23 mouse cellular contexts compared by ENCODE assay signal in the genomic region with DNA sequence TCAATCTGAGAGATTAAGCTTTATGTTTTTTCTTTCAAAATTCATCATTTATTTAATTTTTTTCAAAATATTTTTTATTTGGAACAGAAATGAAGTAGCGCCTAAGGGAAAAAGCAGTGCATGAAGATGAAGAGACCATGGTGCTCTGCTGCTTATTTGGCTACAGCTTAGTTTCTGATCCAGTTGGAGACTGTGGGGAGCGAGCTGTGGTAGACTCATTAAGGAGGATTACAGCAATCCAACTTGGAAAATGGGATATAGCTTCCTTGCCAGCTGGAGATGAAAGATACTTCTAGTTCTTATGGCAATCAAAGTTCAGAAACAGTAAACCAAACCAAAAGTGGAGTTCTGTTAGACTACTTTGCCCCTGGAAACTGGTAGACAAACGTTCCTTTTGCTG.
"Had no signal": no experiment of that assay in that cellular context is flagged by ENCODE, and none has a peak within 500 bp of the region (broad histone marks: within the 10 kb centered on the region; RNA-seq: fewer than 3 reads in every experiment).

No protein-coding gene starts in this region.

- H3K9me3 ChIP-seq: limb, embryonic 10.5 days; limb, embryonic 13.5 days; liver, embryonic 12.5 days; liver, embryonic 15.5 days; lung, embryonic 15.5 days; midbrain, embryonic 10.5 days; midbrain, embryonic 13.5 days; neural tube, embryonic 12.5 days; neural tube, embryonic 15.5 days had no signal

- H3K36me3 ChIP-seq: limb, embryonic 10.5 days; limb, embryonic 13.5 days; liver, embryonic 12.5 days; liver, embryonic 15.5 days; lung, embryonic 15.5 days; midbrain, embryonic 10.5 days; midbrain, embryonic 13.5 days; neural tube, embryonic 12.5 days; neural tube, embryonic 15.5 days had no signal

- H3K4me2 ChIP-seq: limb, embryonic 13.5 days; liver, embryonic 12.5 days; liver, embryonic 15.5 days; lung, embryonic 15.5 days; midbrain, embryonic 13.5 days; neural tube, embryonic 12.5 days; neural tube, embryonic 15.5 days had no signal

- DNase-seq: kidney, adult 9 months; kidney, postnatal 25 days; layer of hippocampus, adult 9-11 months; liver; lung, adult 18-20 months; lung, postnatal 10 days; lung, postnatal 36 days; right cerebral cortex, adult 18-20 months; right cerebral cortex, postnatal 25 days; thymus, adult 18-20 months; thymus, postnatal 36 days had no signal

- ATAC-seq: liver, embryonic 12.5 days; midbrain, embryonic 13.5 days had no signal

- H3K9ac ChIP-seq: limb, embryonic 13.5 days; liver, embryonic 12.5 days; liver, embryonic 15.5 days; lung, embryonic 15.5 days; midbrain, embryonic 13.5 days; neural tube, embryonic 12.5 days; neural tube, embryonic 15.5 days had no signal

- H3K4me3 ChIP-seq: layer of hippocampus, adult 2 months; limb, embryonic 10.5 days; limb, embryonic 13.5 days; liver, embryonic 12.5 days; liver, embryonic 15.5 days; lung, embryonic 15.5 days; megakaryocyte, embryonic 14.5 days; midbrain, embryonic 10.5 days; midbrain, embryonic 13.5 days; neural tube, embryonic 12.5 days; neural tube, embryonic 15.5 days had no signal

- H3K27me3 ChIP-seq: limb, embryonic 13.5 days; liver, embryonic 12.5 days; liver, embryonic 15.5 days; lung, embryonic 15.5 days; megakaryocyte, embryonic 14.5 days; midbrain, embryonic 13.5 days; neural tube, embryonic 12.5 days; neural tube, embryonic 15.5 days had no signal

- H3K27ac ChIP-seq: kidney, postnatal 0 days; layer of hippocampus, adult 2 months; limb, embryonic 10.5 days; limb, embryonic 13.5 days; liver, embryonic 12.5 days; liver, embryonic 15.5 days; lung, embryonic 15.5 days; midbrain, embryonic 10.5 days; midbrain, embryonic 13.5 days; neural tube, embryonic 12.5 days; neural tube, embryonic 15.5 days had no signal

- H3K4me1 ChIP-seq: limb, embryonic 10.5 days; limb, embryonic 13.5 days; liver, embryonic 12.5 days; liver, embryonic 15.5 days; lung, embryonic 15.5 days; megakaryocyte, embryonic 14.5 days; midbrain, embryonic 10.5 days; midbrain, embryonic 13.5 days; neural tube, embryonic 12.5 days; neural tube, embryonic 15.5 days had no signal
